Mouse (Mus musculus): ENCODE results near the gene Fxyd2.

- no peak for TF ChIP-seq GATA1 (IDR thresholded peaks at IDR 0.05; ENCODE audit: low read length)
- TF ChIP-seq TAL1 (IDR thresholded peaks at IDR 0.05; ENCODE audit: low read length), result no peak
These were observed 35.7 kb upstream of the Fxyd2 start for GRCm38 (mm10) chr9:45363639-45364214.

All from erythroblast, embryonic 14.5 days (primary cell).